ENCODE assay signal across 18 mouse cellular contexts in the genomic region with DNA sequence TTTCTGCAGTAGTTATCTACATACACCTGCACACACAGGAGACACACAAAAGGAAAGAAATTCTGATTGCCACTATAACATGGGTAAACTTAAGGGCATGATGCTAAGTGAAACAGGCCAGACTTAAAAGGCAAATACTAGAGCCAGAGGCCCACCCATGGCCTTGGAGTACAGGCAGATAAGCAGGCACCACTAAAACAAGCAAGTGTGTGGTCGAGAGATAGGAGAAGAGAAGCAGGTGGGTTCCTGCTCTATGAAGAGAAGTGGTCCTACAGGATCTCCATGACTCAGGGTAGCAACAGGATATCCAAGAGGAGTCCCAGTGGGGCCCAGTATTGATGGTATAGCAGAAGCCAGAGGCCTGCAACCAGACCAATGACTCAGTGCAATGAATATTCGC. TPM values are rescaled to one million over a fixed set of nuclear protein-coding genes. Genes with fewer than 3 reads are reported as not detected.
DNase-seq lines count a peak whose midpoint lies in the region; ATAC-seq and TF ChIP-seq lines count a peak whose summit lies in the region.
"Had no signal": no experiment of that assay in that cellular context is flagged by ENCODE, and none has a peak within 500 bp of the region (broad histone marks: within the 10 kb centered on the region; RNA-seq: fewer than 3 reads in every experiment).

No protein-coding gene starts in this region.

- no peaks in the 10 kb centered on the region for H3K4me1 ChIP-seq in intestine, embryonic 15.5 days (replicated peaks)
- no peaks in the 10 kb centered on the region for H3K4me1 ChIP-seq in intestine, postnatal 0 days (replicated peaks; ENCODE audit: control insufficient read depth, insufficient read depth, low read length)
- no peaks in the 10 kb centered on the region; the same call in 1 of the 2 replicates for H3K4me1 ChIP-seq in limb, embryonic 10.5 days
- H3K4me1 ChIP-seq: forebrain, embryonic 10.5 days; hindbrain, embryonic 15.5 days had no signal

- H3K27me3 ChIP-seq in intestine, embryonic 15.5 days (replicated peaks), result no peaks in the 10 kb centered on the region
- no peaks in the 10 kb centered on the region for H3K27me3 ChIP-seq in intestine, postnatal 0 days (replicated peaks; ENCODE audit: control insufficient read depth, insufficient read depth, low read length)
- H3K27me3 ChIP-seq in limb, embryonic 10.5 days (ENCODE audit: low read depth, poor library complexity, severe bottlenecking), result no peaks in the 10 kb centered on the region
- H3K27me3 ChIP-seq: hindbrain, embryonic 15.5 days had no signal

- no peak overlapping the region for H3K9ac ChIP-seq in intestine, embryonic 15.5 days
- H3K9ac ChIP-seq in intestine, postnatal 0 days (ENCODE audit: low read depth, low read length), result no peak overlapping the region
- H3K9ac ChIP-seq: hindbrain, embryonic 15.5 days; lung, embryonic 14.5 days had no signal

- no peaks in the 10 kb centered on the region for H3K36me3 ChIP-seq in intestine, embryonic 15.5 days
- H3K36me3 ChIP-seq in intestine, postnatal 0 days (ENCODE audit: control insufficient read depth, insufficient read depth), result no peaks in the 10 kb centered on the region
- H3K36me3 ChIP-seq in limb, embryonic 10.5 days, result no peaks in the 10 kb centered on the region
- H3K36me3 ChIP-seq: forebrain, embryonic 10.5 days; hindbrain, embryonic 15.5 days had no signal

- 60% methylated on average over 2 of the region's 2 CpGs for WGBS in intestine, embryonic 15.5 days
- 73% methylated on average over 2 of the region's 2 CpGs for WGBS in intestine, postnatal 0 days
- 91% methylated on average over 2 of the region's 2 CpGs for WGBS in limb, embryonic 10.5 days

- TF ChIP-seq CTCF in intestine, postnatal 0 days (IDR thresholded peaks at IDR 0.05; ENCODE audit: low read depth), result no peak

- no peaks in the 10 kb centered on the region for H3K9me3 ChIP-seq in intestine, embryonic 15.5 days
- no peaks in the 10 kb centered on the region for H3K9me3 ChIP-seq in intestine, postnatal 0 days (ENCODE audit: control insufficient read depth)
- H3K9me3 ChIP-seq in limb, embryonic 10.5 days (replicated peaks), result no peaks in the 10 kb centered on the region
- H3K9me3 ChIP-seq: forebrain, embryonic 10.5 days; hindbrain, embryonic 15.5 days had no signal

- H3K27ac ChIP-seq in intestine, embryonic 15.5 days, result no peak overlapping the region
- no peak overlapping the region for H3K27ac ChIP-seq in intestine, postnatal 0 days (ENCODE audit: low read depth, low read length)
- no peak overlapping the region for H3K27ac ChIP-seq in limb, embryonic 10.5 days
- H3K27ac ChIP-seq: hindbrain, embryonic 15.5 days had no signal

- H3K4me2 ChIP-seq in intestine, embryonic 15.5 days (replicated peaks), result no peak overlapping the region
- H3K4me2 ChIP-seq in intestine, postnatal 0 days (replicated peaks; ENCODE audit: low read depth), result no peak overlapping the region
- H3K4me2 ChIP-seq: hindbrain, embryonic 15.5 days; lung, embryonic 14.5 days had no signal

- no peak overlapping the region for H3K4me3 ChIP-seq in intestine, embryonic 15.5 days (replicated peaks)
- H3K4me3 ChIP-seq in intestine, postnatal 0 days (ENCODE audit: low read depth, low read length), result no peak overlapping the region
- H3K4me3 ChIP-seq in limb, embryonic 10.5 days, result no peak overlapping the region
- H3K4me3 ChIP-seq: forebrain, embryonic 10.5 days; hindbrain, embryonic 15.5 days had no signal

- peak; percentile 41; the same call in 1 of the 2 replicates for ATAC-seq in intestine, embryonic 15.5 days
- no peak for ATAC-seq in intestine, postnatal 0 days
- ATAC-seq in megakaryocyte-erythroid progenitor cell, adult 5-6 weeks (replicated peaks; ENCODE audit: low FRiP score, low TSS enrichment, poor library complexity, severe bottlenecking), result peak; percentile 90

- DNase-seq in c-Kit-negative CD71-positive TER-119-positive erythroid progenitor cells, embryonic 14.5 days (ENCODE audit: low read depth, low spot score), result peak; percentile 62
- DNase-seq in liver, result peak; percentile 79
- no peak for DNase-seq in limb, embryonic 10.5 days (ENCODE audit: low spot score)
- DNase-seq in heart, adult 11 months, result no peak
- DNase-seq: adrenal gland, adult 8-10 months; cerebellum, postnatal 10 days; heart, postnatal 10 days; kidney, adult 2 months; layer of hippocampus, postnatal 36 days; left cerebral cortex, postnatal 4 days; lung, embryonic 14.5 days; retina, postnatal 1 day; thymus, postnatal 4 days had no signal

RNA-seq across cellular contexts. Expression of gene Akap7, which starts 54.2 kb away (rescaled TPM):
- 41.9 and 45.6 TPM in 2 replicates for polyA plus RNA-seq in intestine, embryonic 15.5 days (2015; fragmentation: Nextera tagmentation; extraction: Ambion mirVana)
- 42.3 and 51.6 TPM in 2 replicates for polyA plus RNA-seq in intestine, postnatal 0 days (2015; fragmentation: Nextera tagmentation; extraction: Ambion mirVana)
- total RNA-seq in megakaryocyte-erythroid progenitor cell, adult 5-6 weeks (2014; fragmentation: Nextera tagmentation), result 7.4 and 21.6 TPM in 2 replicates
- 10.1 and 24.6 TPM in 2 replicates for total RNA-seq in megakaryocyte-erythroid progenitor cell, adult 5-6 weeks (2017)
- 18.5 and 21.3 TPM in 2 replicates for polyA plus RNA-seq in limb, embryonic 10.5 days (2016; fragmentation: Nextera tagmentation; extraction: Ambion mirVana)

Comparison
In these comparisons a context has a peak if more than half of its experiments do, and no peak if none do; other contexts are left out.
1. DNase-seq: peak in c-Kit-negative CD71-positive TER-119-positive erythroid progenitor cells, embryonic 14.5 days (single experiment) and liver (single experiment); none in limb, embryonic 10.5 days (single experiment) and heart, adult 11 months (single experiment).